Mouse (Mus musculus): ENCODE measurements around the gene Il12rb1.

DNA sequence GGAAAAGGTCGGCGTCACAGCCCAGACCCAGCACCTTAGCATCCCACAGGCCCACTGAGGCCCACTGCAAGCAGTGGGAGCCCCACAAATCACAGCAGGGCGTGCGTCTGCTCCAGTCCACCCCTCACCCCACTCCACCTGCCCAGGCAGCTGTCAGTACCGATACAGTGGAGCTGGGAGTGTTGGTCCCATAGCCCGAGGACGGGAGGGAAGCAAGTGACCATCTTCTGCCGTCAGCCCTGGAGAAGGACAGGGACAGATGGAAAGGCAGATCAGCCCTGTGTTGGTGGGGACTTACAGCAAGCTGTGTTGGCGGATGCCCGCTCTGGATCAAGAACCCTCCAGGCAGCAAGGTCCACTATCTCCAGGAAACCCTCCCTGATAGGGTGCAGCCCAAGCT lies 19.2 kb upstream of the Il12rb1 start:
- TF ChIP-seq POLR2A (IDR thresholded peaks at IDR 0.05; ENCODE audit: borderline replicate concordance, low read depth, low read length) (no peak), CTCF (IDR thresholded peaks at IDR 0.05; ENCODE audit: low read depth, low read length) (no peak)
